Comparison of ENCODE assay signal across 8 mouse cellular contexts in the genomic region with DNA sequence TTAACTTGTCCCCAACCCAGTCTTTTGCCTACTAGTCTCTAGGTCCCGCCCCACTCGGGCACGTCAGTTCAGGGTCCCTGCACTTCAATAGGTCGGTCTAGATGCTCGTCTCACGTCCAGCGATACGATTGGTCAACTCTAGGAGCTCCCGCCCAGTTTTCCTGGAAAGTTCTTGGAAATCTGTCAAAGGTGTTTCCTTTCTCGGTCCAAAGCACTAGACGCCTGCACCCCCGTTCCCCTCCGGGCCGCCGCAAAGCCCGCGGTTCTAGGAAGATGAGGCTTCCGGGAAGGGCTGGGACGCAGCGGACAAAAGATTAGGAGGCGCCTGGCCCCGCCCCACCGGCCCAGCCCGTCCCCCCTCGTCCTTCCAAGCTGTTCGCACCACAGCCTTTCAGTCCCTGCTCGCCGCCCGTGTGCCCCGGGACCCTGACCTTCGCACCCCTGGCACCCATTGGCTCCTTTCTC. TPM values are rescaled to one million over a fixed set of nuclear protein-coding genes. Genes with fewer than 3 reads are reported as not detected.
DNase-seq lines count a peak whose midpoint lies in the region; ATAC-seq lines count a peak whose summit lies in the region.

No protein-coding gene starts in this region.

- peak overlapping the region; percentile 77 for H3K4me3 ChIP-seq in forebrain, embryonic 14.5 days (ENCODE audit: low read depth, low read length)

- peak overlapping the region; percentile 94 for H3K4me2 ChIP-seq in forebrain, embryonic 14.5 days (ENCODE audit: low read length)

- WGBS in forebrain, embryonic 14.5 days, result under 1% methylated on average over 31 of the region's 31 CpGs

- 0 out of 2 replicates have a peak, but pooled peaks cover 2% of the 10 kb centered on the region for H3K27me3 ChIP-seq in forebrain, embryonic 14.5 days (replicated peaks; ENCODE audit: control insufficient read depth, insufficient read depth, low read length)

- H3K4me1 ChIP-seq in forebrain, embryonic 14.5 days (ENCODE audit: control insufficient read depth, insufficient read depth, low read length), result peaks cover 10% of the 10 kb centered on the region

- peak overlapping the region; percentile 27; the same call in 1 of the 2 replicates for H3K27ac ChIP-seq in forebrain, embryonic 14.5 days (ENCODE audit: low read depth, low read length)

- intact Hi-C loops in heart, postnatal 14 days (cut with DNase I), result no loop called here

- DNase-seq in ES-CJ7 (ENCODE audit: low read depth, low spot score), result peak; percentile 96
- DNase-seq in cerebellum, adult 11 months, result peak; percentile 88
- DNase-seq in forebrain, embryonic 14.5 days (ENCODE audit: low spot score), result peak; percentile 98
- DNase-seq in heart, postnatal 14 days, result peak; percentile 93 to 95
- DNase-seq in layer of hippocampus, adult 11-12 months (ENCODE audit: low spot score), result peak; percentile 92
- DNase-seq in lung, adult 18-20 months, result peak; percentile 97
- DNase-seq in thymus, adult 18-20 months, result peak; percentile 69 to 86

- no peaks in the 10 kb centered on the region for H3K9me3 ChIP-seq in forebrain, embryonic 14.5 days (replicated peaks; ENCODE audit: control insufficient read depth, low read length)

- peaks cover 10% of the 10 kb centered on the region for H3K36me3 ChIP-seq in forebrain, embryonic 14.5 days (ENCODE audit: control insufficient read depth, insufficient read depth, low read length)

- ATAC-seq in forebrain, embryonic 14.5 days, result peak; percentile 99
- ATAC-seq in neutrophil, adult 5-6 weeks (ENCODE audit: extremely low read depth, insufficient number of reproducible peaks, low FRiP score, poor library complexity, severe bottlenecking), result peak; percentile 82

- H3K9ac ChIP-seq in forebrain, embryonic 14.5 days (ENCODE audit: low read length), result peak overlapping the region; percentile 82

RNA-seq across cellular contexts. Expression of gene Cish, which starts 0.7 kb away (rescaled TPM):
- polyA plus RNA-seq in forebrain, embryonic 14.5 days (2014; fragmentation: Nextera tagmentation; extraction: Ambion mirVana), result 4.9 and 7.0 TPM in 2 replicates
- 100 to 1,000 TPM; 232 TPM for total RNA-seq in heart, postnatal 14 days (2021)
- total RNA-seq in neutrophil, adult 5-6 weeks (2017), result 0.58 and 0.61 TPM in 2 replicates

RNA-seq across cellular contexts. Expression of gene Mapkapk3, which starts 6.9 kb away (rescaled TPM):
- polyA plus RNA-seq in forebrain, embryonic 14.5 days (2014; fragmentation: Nextera tagmentation; extraction: Ambion mirVana), result 1.4 and 1.9 TPM in 2 replicates
- 10 to 100 TPM; 29.5 to 31.4 TPM for total RNA-seq in heart, postnatal 14 days (2021)
- total RNA-seq in neutrophil, adult 5-6 weeks (2017), result 41.0 and 43.6 TPM in 2 replicates

RNA-seq across cellular contexts. Expression of gene Hemk1, which starts 41.6 kb away (rescaled TPM):
- 14.0 and 15.7 TPM in 2 replicates for polyA plus RNA-seq in forebrain, embryonic 14.5 days (2014; fragmentation: Nextera tagmentation; extraction: Ambion mirVana)
- 10 to 100 TPM; 19.7 to 21.2 TPM for total RNA-seq in heart, postnatal 14 days (2021)
- 9.7 and 12.6 TPM in 2 replicates for total RNA-seq in neutrophil, adult 5-6 weeks (2017)

RNA-seq across cellular contexts. Expression of gene 6430571L13Rik, which starts 43.9 kb away (rescaled TPM):
- 2.0 and 2.3 TPM in 2 replicates for polyA plus RNA-seq in forebrain, embryonic 14.5 days (2014; fragmentation: Nextera tagmentation; extraction: Ambion mirVana)
- total RNA-seq in heart, postnatal 14 days (2021), result 1 to 10 TPM; 7.0 to 7.4 TPM
- 0.12 TPM in 1 of 2 replicates, not detected in the other for total RNA-seq in neutrophil, adult 5-6 weeks (2017)

Comparison
In these comparisons a context has a peak if more than half of its experiments do, and no peak if none do; other contexts are left out.
1. Peak in every context shown above with its lines: DNase-seq, ATAC-seq, H3K4me3 ChIP-seq and H3K27ac ChIP-seq.
2. RNA of gene Cish, which starts 0.7 kb away (total RNA-seq): 232 TPM in heart, postnatal 14 days; 0.58 to 0.61 TPM in neutrophil, adult 5-6 weeks; every median in the first group is over 100 times any median in the second.